Mouse (Mus musculus): ENCODE measurements at regions not wholly inside any gene's neighbourhood (a gene's known extent, or its start where the extent isn't known, plus 50 kb on each side); places are given as distances from the start of the nearest gene placed in this dataset.

DNA sequence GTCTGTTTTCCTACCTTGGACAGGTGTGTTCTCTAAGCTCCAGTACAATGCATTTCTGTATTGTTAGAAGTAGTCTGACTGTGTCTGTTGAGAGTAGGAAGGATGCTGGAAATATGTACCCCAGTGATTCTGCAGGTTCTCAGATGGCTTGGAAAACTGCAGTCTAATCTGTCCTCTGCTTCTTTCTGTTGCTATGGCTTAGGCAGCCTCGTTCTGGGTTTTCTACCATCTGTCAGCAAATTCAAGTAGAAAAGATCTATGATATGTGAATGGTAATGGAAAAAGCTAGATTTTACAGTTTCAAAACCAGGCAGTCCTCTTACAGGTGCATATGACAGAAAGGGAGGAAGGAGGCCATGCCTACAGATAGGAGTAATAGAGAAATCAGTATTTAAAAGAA, 528.9 kb upstream of the Ccdc54 start:
- TF ChIP-seq CTCF (IDR thresholded peaks at IDR 0.05) = no peak
- no peak for TF ChIP-seq EP300 (IDR thresholded peaks at IDR 0.05)
